Mouse (Mus musculus) CH12.LX (cell line): ENCODE results near the gene Nrn1l. TPM values are rescaled to one million over a fixed set of nuclear protein-coding genes. Genes with fewer than 3 reads are reported as not detected.

Experiments
- DNase-seq: peaks from one replicate; pipeline ENCODE4 v3.0.0-alpha.2; 2013; ENCODE audit errors: extremely low read depth
- H3K27ac ChIP-seq: 2 replicates; pipeline ENCODE4 v1.5.1; 2012; ENCODE audit warnings: low read depth, mild to moderate bottlenecking, control low read depth, moderate library complexity; ENCODE audit not compliant: insufficient read depth
- H3K27me3 ChIP-seq: replicated peaks from 2 replicates; pipeline ENCODE3; 2012; ENCODE audit warnings: inconsistent platforms
- H3K36me3 ChIP-seq, 2 experiments: replicated peaks in 1 of 2; 2 replicates each; pipeline versions ENCODE3 to v1.6.1; 2012; ENCODE audit warnings: inconsistent platforms in 1 of 2, low read length in 1 of 2, mild to moderate bottlenecking in 1 of 2, mixed read lengths in 1 of 2, moderate library complexity in 1 of 2; ENCODE audit not compliant: control insufficient read depth in 1 of 2, insufficient read depth in 1 of 2
- H3K4me1 ChIP-seq, 2 experiments: 2 replicates each; pipeline ENCODE4 v1.6.1; 2012; ENCODE audit warnings: inconsistent platforms in 1 of 2, moderate library complexity in 1 of 2; ENCODE audit not compliant: insufficient read depth in 2 of 2, control insufficient read depth in 1 of 2
- H3K4me2 ChIP-seq: 2 replicates; pipeline ENCODE4 v1.6.1; 2012; ENCODE audit warnings: low read depth, mild to moderate bottlenecking, control low read depth; ENCODE audit not compliant: poor library complexity, insufficient read depth, severe bottlenecking
- H3K4me3 ChIP-seq, 3 experiments: fragments of 150-350 bp in 1 of 3; sonication (generic) in 1 of 3; replicated peaks in 1 of 3; 2 replicates each; pipeline versions ENCODE3 to v1.5.1; 2011 to 2012; ENCODE audit warnings: low read depth in 2 of 3, low read length in 2 of 3, mild to moderate bottlenecking in 2 of 3, moderate library complexity in 2 of 3, control low read depth in 1 of 3, improper control_type of control experiment in 1 of 3, inconsistent platforms in 1 of 3, mixed read lengths in 1 of 3; ENCODE audit not compliant: poor library complexity in 1 of 3
- H3K79me2 ChIP-seq: replicated peaks from 2 replicates; pipeline ENCODE4 v1.6.1; 2012; ENCODE audit warnings: mild to moderate bottlenecking, moderate library complexity; ENCODE audit not compliant: control insufficient read depth, poor library complexity, insufficient read depth, severe bottlenecking; ENCODE audit errors: extremely low read depth
- H3K9ac ChIP-seq: 2 replicates; pipeline ENCODE4 v1.6.1; 2012; ENCODE audit warnings: low read depth, mild to moderate bottlenecking, control low read depth, moderate library complexity; ENCODE audit not compliant: insufficient read depth
- H3K9me3 ChIP-seq: replicated peaks from 2 replicates; pipeline ENCODE3; 2012; ENCODE audit warnings: low read length, inconsistent platforms, mixed read lengths
- CHD1 ChIP-seq: IDR thresholded peaks from 2 replicates; pipeline ENCODE4 v1.6.1; 2012; ENCODE audit warnings: low read depth, low read length, improper control_type of control experiment, inconsistent platforms
- CHD2 ChIP-seq: IDR thresholded peaks from 2 replicates; pipeline ENCODE4 v1.6.1; 2011; ENCODE audit warnings: low read length, improper control_type of control experiment
- CTCF ChIP-seq, 2 experiments: IDR thresholded peaks in 1 of 2; conservative IDR thresholded peaks in 1 of 2; 2 replicates each; pipeline ENCODE4 v1.5.1; 2011 to 2012; ENCODE audit warnings: low read depth in 2 of 2, low read length in 2 of 2, improper control_type of control experiment in 1 of 2, inconsistent platforms in 1 of 2, mild to moderate bottlenecking in 1 of 2, moderate library complexity in 1 of 2
- ELF1 ChIP-seq: IDR thresholded peaks from 2 replicates; pipeline ENCODE4 v1.6.1; 2014; ENCODE audit warnings: low read depth, mild to moderate bottlenecking, inconsistent platforms, low read length, improper control_type of control experiment
- KAT2A ChIP-seq: IDR thresholded peaks from 2 replicates; pipeline ENCODE4 v1.6.1; 2012; ENCODE audit warnings: low read length, improper control_type of control experiment, inconsistent platforms; ENCODE audit not compliant: insufficient replicate concordance
- MAFK ChIP-seq: IDR thresholded peaks from 2 replicates; pipeline ENCODE4 v1.6.1; 2011; ENCODE audit warnings: low read length, improper control_type of control experiment; ENCODE audit not compliant: insufficient replicate concordance
- MEF2A ChIP-seq: IDR thresholded peaks from 2 replicates; pipeline ENCODE4 v1.6.1; 2014; ENCODE audit warnings: low read depth, mild to moderate bottlenecking, inconsistent platforms, low read length, improper control_type of control experiment, borderline replicate concordance
- MXI1 ChIP-seq: IDR thresholded peaks from 2 replicates; pipeline ENCODE4 v1.6.1; 2011; ENCODE audit warnings: mild to moderate bottlenecking, low read depth, low read length, improper control_type of control experiment
- NELFE ChIP-seq: IDR thresholded peaks from 2 replicates; pipeline ENCODE4 v1.6.1; 2011; ENCODE audit warnings: low read depth, low read length, improper control_type of control experiment
- POLR2AphosphoS2 ChIP-seq: IDR thresholded peaks from 2 replicates; pipeline ENCODE4 v1.6.1; 2011; ENCODE audit warnings: low read depth, low read length, improper control_type of control experiment
- RAD21 ChIP-seq: IDR thresholded peaks from 2 replicates; pipeline ENCODE4 v1.6.1; 2011; ENCODE audit warnings: low read depth, mild to moderate bottlenecking, low read length, improper control_type of control experiment, moderate library complexity
- TCF12 ChIP-seq: IDR thresholded peaks from 2 replicates; pipeline ENCODE4 v1.6.1; 2014; ENCODE audit warnings: low read depth, mild to moderate bottlenecking, inconsistent platforms, low read length, improper control_type of control experiment
- USF1 ChIP-seq: IDR thresholded peaks from 2 replicates; pipeline ENCODE4 v1.6.1; 2014; ENCODE audit warnings: low read depth, mild to moderate bottlenecking, inconsistent platforms, low read length, improper control_type of control experiment
- USF2 ChIP-seq: conservative IDR thresholded peaks from 2 replicates; pipeline ENCODE4 v1.6.1; 2011; ENCODE audit warnings: low read depth, low read length, improper control_type of control experiment
- dilution Hi-C: fragments of 300-500 bp; cut with MboI; formaldehyde crosslinking; loops from 2 replicates; pipeline ENCODE4 v1.14.3; 2020; ENCODE audit warnings: low sequenced_read_pairs; ENCODE audit not compliant: extremely low pct_unique_long_range_greater_than_20kb, extremely low pct_ligation_motif_present
- in situ Hi-C: fragments of 300-500 bp; cut with MboI; formaldehyde crosslinking; loops from 3 replicates; pipeline ENCODE4 v1.14.3; 2019; ENCODE audit warnings: low sequenced_read_pairs, low pct_ligation_motif_present, low pct_unique_long_range_greater_than_20kb, mixed read lengths
- polyA plus RNA-seq: library from polyadenylated mRNA; unstranded; fragments of >175 nt; gene quantifications from 2 replicates; pipeline ENCODE4 v1.2.1, GENCODE M21; 2012; ENCODE audit warnings: low read depth; ENCODE audit not compliant: insufficient read length
- total RNA-seq, 2 experiments: library from RNA; depleted of rRNA; stranded (reverse); fragments of 300-350 nt in 1 of 2; fragments of >200 nt in 1 of 2; gene quantifications; 2 replicates each; pipeline ENCODE4 v1.2.3; 2012 to 2014

The Nrn1l gene
- total and polyA plus RNA-seq, 3 experiments: 0.38 TPM; not detected in 2

DNA sequence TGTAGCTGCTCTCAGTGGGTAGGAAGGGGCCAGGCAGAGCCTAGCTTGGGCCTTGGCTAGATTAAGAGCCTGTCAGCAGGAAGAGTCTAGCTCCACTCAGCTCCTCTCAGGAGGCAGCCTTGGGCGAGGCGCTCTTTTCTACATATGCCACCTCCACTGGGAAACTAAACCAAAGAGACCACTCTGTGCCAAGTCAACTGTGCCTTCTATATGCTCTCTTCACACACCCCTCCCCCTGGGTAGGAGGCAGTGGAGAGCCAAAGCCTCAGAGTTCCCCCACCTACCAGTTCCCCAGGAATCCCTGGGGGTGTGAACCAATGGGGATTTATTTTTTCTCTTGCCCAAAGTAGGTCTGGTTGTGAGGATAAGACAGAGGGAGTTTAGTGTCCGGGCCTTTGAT is 37.9 kb downstream of the Nrn1l start:
- Histone ChIP-seq H3K9me3 (no peaks in the 10 kb centered on the region), H3K4me2 (no peak overlapping the region), H3K4me3 (no peak overlapping the region), H3K27ac (no peak overlapping the region), H3K27me3 (no peaks in the 10 kb centered on the region), H3K79me2 (no peaks in the 10 kb centered on the region), H3K9ac (no peak overlapping the region), H3K4me1 (peaks cover 3 to 27% of the 10 kb centered on the region in 2 experiments; a peak in 3 of 4 replicates), H3K36me3 (peaks cover 27 to 78% of the 10 kb centered on the region in 2 experiments)
- dilution Hi-C loops (no loop called here), in situ Hi-C loops (no loop called here)
- 0 out of 2 replicates have a peak, but pooled peaks have one; percentile 9 for TF ChIP-seq CHD2
- TF ChIP-seq USF1: no peak
- TF ChIP-seq RAD21: no peak
- no peak for DNase-seq

DNA sequence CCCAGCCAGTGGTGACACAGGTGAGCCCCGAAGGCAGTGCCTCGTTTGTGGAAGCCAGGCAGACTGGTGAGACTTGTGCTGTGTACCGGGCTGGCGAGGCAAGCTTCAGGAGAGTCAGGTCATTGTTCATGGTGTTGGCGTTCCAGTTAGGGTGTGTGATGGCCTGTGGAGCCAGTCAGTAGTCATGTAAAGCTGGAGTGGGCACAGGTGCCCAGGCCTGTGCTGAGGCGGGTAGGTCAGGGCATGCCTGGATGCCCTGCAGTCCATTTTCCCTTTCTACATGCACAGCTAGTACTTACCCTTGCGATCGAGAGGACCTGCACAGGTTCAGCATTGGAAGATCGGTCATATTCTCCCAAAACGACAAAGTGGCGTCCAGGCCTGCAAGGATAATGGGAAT is 39.2 kb downstream of the Nrn1l start:
- H3K4me1 ChIP-seq: peaks cover 3 to 21% of the 10 kb centered on the region in 2 experiments; a peak in 3 of 4 replicates

GRCm38 (mm10) chr8:105933762-105934161 is 40.4 kb downstream of the Nrn1l start, which contains the start of gene Ctrl:
Gene Ctrl (minus strand): TSS chr8:105933862.
- TF ChIP-seq MAFK: no peak
- no peak for TF ChIP-seq CTCF (conservative IDR thresholded peaks at IDR 0.05 in 1 of 2, IDR thresholded peaks at IDR 0.05 in 1 of 2; ENCODE audit: low read depth in 2 of 2, low read length in 2 of 2)
- no peak for TF ChIP-seq POLR2AphosphoS2
- no peak for TF ChIP-seq USF2
- TF ChIP-seq KAT2A: no peak
- TF ChIP-seq ELF1: no peak
- no peak for TF ChIP-seq TCF12
- TF ChIP-seq CHD1: no peak
- TF ChIP-seq, all 38 proteins: peak for 0
- Histone ChIP-seq H3K27me3 (no peaks in the 10 kb centered on the region), H3K4me2 (no peak within 1 kb of the TSS), H3K4me1 (peaks cover 3 to 23% of the 10 kb centered on the region in 2 experiments; a peak in 3 of 4 replicates), H3K9ac (no peak within 1 kb of the TSS), H3K36me3 (peaks cover 27 to 71% of the 10 kb centered on the region in 2 experiments), H3K27ac (no peak within 1 kb of the TSS), H3K4me3 (no peak within 1 kb of the TSS), H3K79me2 (no peaks in the 10 kb centered on the region), H3K9me3 (no peaks in the 10 kb centered on the region)
- dilution Hi-C loops (no loop called here), in situ Hi-C loops (no loop called here)
- DNase-seq: no peak

More for the DNA sequence above, 39.2 kb downstream of the Nrn1l start:
- in situ Hi-C loops: no loop called here
- dilution Hi-C loops: no loop called here
- no peaks in the 10 kb centered on the region for H3K9me3 ChIP-seq
- no peak overlapping the region for H3K4me2 ChIP-seq
- H3K27me3 ChIP-seq: no peaks in the 10 kb centered on the region
- H3K9ac ChIP-seq: no peak overlapping the region
- no peaks in the 10 kb centered on the region for H3K79me2 ChIP-seq
- peaks cover 27 to 72% of the 10 kb centered on the region in 2 experiments for H3K36me3 ChIP-seq
- no peak overlapping the region for H3K27ac ChIP-seq
- H3K4me3 ChIP-seq: no peak overlapping the region
- DNase-seq: no peak
- TF ChIP-seq MEF2A (no peak), NELFE (no peak), MXI1 (no peak)
